Mouse (Mus musculus): Measurements from ENCODE around the gene Ppp2r1b.
"Not testable (repeated sequence)": the region's sequence is repeated elsewhere in the genome, so short reads cannot be mapped to it uniquely, and the experiment has no call there.

DNA sequence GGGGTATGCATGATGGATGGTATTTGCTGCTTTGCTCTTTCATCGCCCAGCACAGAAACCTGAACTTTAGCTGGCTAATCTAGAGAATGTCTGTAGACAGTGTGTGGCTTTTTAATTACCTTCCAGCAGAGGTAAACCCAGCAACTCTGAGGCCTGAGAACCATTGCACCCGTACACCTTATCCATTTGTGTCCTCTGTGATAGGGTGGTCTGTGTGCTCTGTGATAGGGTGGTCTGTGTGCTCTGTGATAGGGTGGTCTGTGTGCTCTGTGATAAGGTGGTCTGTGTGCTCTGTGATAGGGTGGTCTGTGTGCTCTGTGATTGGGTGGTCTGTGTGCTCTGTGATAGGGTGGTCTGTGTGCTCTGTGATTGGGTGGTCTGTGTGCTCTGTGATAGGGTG, 12.5 kb upstream of the Ppp2r1b start:
- not testable (repeated sequence) for TF ChIP-seq CTCF (IDR thresholded peaks at IDR 0.05; ENCODE audit: low read depth, low read length); EP300 (IDR thresholded peaks at IDR 0.05; ENCODE audit: insufficient read depth, low read depth, low read length)

Data from ES-Bruce4 (cell line).